Mouse (Mus musculus) adrenal gland, adult 2 months (tissue): Measurements from ENCODE around the gene Trp53tg5. TPM values are rescaled to one million over a fixed set of nuclear protein-coding genes. Genes with fewer than 3 reads are reported as not detected.

Experiments
- DNase-seq: peaks from one replicate; pipeline ENCODE4 v3.0.0; 2021
- polyA plus RNA-seq: library from polyadenylated mRNA; depleted of rRNA; stranded (reverse); fragments of >200 nt; gene quantifications from 2 replicates; pipeline ENCODE4 v1.2.3, GENCODE M21; 2012; rRNA removed
- total RNA-seq, 2 experiments: library from RNA; stranded (reverse); gene quantifications; 2 replicates each; pipeline ENCODE4 v1.2.3; 2021

Gene Trp53tg5
- total and polyA plus RNA-seq, 3 experiments: not detected

DNA sequence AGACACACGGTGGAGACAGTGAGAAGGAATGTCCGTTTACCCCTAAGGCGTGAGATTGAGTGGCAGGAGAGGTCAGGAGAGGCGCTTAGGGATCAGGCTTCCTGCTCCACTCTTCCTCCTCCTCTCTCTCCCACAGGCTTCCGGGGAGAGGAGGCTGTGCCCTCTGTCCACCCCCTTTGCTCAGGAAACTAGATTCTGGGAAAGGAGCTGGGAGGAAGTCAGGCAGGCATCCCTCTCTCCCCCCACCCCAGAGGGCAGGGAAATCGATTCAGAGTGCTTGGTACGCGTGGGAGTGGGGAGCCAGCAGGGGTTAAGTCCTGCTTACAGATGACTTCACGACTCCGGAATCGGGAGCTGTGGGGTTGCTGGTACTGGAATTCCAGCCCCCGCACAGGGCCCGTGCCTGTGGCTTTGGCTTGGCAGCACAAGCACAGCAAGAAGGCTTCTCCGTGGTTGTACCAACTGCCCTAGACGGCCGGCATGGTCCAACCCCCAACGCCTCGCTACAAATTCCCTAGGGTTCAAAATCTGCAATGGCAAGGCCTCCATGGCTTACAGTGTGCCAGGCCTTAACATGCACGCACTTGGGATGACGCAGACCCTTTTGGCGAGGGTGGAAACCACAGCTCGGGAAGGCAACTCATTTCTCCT, 40.9 kb downstream of the Trp53tg5 start:
- DNase-seq: peak; percentile 51

GRCm38 (mm10) chr2:164431676-164432465, 41.7 kb downstream of the Trp53tg5 start:
- DNase-seq: no peak

- no peak for DNase-seq
These were observed 42.8 kb downstream of the Trp53tg5 start for GRCm38 (mm10) chr2:164430697-164431096.

GRCm38 (mm10) chr2:164429881-164430615, 43.5 kb downstream of the Trp53tg5 start:
- DNase-seq: no peak

DNA sequence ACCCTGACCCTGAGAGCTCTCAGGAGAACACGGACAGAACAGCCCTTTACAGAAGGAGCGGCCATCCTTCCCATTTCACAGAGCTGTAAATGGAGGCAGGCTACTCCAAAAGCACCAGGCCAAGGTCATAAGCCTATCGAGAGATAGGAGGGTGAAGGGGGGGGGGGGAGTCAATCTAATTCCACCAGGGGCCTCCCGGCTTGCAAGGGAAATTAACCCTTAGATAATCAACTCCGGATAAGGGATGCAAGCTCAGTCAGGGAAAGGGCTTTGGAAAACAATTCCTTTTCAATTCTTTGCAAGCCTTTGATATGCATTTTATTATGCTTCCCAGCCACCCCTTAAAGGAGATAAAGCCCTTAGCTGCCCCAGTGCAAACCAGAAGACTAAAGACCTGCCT, 45.1 kb downstream of the Trp53tg5 start:
- DNase-seq: no peak

DNA sequence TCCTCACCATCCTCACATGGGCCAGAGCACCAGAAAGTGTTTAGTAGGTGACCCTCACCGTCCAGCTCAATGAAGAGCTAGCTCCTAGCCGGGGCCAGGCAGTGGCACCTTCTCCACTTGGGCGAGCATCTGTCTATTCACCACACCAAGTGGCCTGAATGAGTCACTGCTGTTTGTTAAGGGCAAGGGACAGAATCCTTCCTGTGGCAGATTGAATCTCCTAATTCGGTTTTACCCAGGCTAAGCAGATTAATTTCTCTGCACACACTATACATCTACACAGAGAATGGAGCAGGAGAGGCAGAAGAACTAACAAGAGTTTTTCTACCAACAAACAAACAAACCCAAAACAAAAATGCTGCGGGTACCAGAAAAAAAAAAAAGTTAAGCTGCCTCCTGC, 46.6 kb downstream of the Trp53tg5 start:
- no peak for DNase-seq

- no peak for DNase-seq
These were observed 47.4 kb downstream of the Trp53tg5 start for GRCm38 (mm10) chr2:164426121-164426520.

- no peak for DNase-seq
These were observed 48.1 kb downstream of the Trp53tg5 start for GRCm38 (mm10) chr2:164425401-164425800.

DNA sequence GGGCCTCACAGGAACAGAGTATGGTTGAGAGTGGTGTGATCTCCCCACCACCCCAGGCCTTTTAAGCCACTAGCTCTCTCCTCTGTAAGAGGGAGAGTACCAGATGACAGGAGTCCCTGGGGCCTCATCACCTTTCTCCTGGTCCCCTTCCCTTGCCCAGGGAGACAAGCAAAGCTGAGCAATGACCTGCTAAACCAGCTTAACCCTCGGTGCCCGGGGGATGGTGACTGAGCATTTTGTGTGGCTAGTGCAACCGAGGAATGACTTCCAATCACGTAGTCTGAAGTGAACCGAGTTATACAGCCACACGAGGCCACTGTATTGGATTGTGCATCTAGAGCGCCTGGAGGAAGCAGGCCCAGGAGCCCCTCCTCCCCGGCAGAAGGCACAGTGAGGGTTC, 49.1 kb downstream of the Trp53tg5 start:
- no peak for DNase-seq

GRCm38 (mm10) chr2:164423464-164423863, 50.1 kb downstream of the Trp53tg5 start:
- DNase-seq: no peak

DNA sequence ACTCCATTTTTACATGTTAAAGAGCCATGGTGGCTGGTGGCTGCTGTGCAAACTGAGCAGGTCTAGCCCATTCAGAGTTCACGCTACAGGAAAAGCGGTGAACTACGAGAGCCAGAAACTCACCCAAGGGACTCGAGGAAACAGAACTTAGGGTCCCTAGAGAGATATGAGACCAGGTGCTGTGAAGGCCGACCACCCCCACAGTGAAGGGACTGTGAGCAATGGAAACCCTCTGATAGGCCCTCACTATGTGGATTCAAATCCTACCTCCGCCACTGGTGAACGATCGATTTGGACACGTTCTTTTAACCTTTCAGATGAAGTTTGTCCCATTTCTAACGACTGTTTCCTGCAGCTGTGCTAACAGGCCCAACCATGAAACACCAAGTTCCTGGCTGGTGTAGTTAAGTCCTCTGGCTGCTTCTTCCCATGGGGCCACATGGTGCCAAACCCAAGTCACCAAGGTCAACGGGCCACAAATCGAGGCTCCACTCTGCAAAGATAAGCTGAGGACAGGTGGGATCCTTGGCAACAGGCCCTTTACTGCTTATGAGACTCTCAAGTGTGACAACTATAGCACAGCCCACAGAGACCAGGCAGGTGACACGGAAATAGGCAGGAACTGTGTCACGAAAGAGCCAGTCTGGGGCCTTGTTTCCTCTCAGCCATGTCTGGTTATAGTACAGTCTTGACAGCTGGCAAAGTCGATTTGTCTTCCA, 50.7 kb downstream of the Trp53tg5 start:
- no peak for DNase-seq

DNA sequence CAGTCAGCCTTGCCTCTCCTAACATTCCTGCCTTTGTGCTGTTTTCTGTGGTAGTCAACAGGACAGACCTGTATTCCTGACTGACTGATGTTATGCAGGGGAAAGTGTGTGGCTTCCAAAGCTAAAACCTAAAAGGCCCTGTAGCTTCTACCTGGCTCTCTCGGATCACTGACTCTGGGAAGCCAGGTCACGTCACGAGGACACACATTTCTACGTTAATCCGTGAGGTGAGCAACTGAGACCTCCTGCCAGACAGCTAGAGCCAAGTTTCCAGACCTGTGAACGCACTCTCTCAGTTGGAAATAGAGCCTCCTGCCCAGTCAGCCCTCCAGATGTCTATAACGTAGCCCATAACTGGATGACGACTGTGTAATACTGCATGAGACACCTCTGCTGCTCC, 51.5 kb downstream of the Trp53tg5 start:
- DNase-seq: no peak

DNA sequence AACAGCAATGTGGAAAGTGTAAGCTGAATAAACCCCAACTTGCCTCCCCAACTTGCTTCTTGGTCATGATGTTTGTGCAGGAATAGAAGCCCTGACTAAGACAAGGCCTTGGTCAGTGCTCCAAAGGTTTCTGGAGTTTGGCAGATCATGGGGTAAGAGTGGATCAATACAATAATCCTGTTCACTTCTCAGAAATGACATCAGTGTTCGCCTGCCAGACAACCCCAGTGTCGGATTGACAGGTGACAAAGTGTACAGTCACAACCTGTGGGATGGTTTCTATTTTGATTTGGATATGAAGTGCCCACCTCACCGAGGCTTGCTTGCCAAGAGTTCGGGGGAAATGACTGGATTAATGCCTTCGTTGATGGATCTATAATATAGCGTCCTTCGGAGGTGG, 52.2 kb downstream of the Trp53tg5 start:
- DNase-seq: no peak

Other genes with a start within 250 kb of the Trp53tg5 start
- not detected for gene Svs2, start 235.3 kb downstream of the Trp53tg5 start, total RNA-seq
- not detected in 2 replicates for gene Svs2, start 235.3 kb downstream of the Trp53tg5 start, polyA plus RNA-seq
- gene Svs3b, start 217.1 kb downstream of the Trp53tg5 start, total RNA-seq: not detected
- gene Svs3b, start 217.1 kb downstream of the Trp53tg5 start, polyA plus RNA-seq: not detected in 2 replicates
- gene Svs4, start 195.3 kb downstream of the Trp53tg5 start, total RNA-seq: not detected
- not detected in 2 replicates for gene Svs4, start 195.3 kb downstream of the Trp53tg5 start, polyA plus RNA-seq
- gene Svs3a, start 184.5 kb downstream of the Trp53tg5 start, total RNA-seq: not detected
- gene Svs3a, start 184.5 kb downstream of the Trp53tg5 start, polyA plus RNA-seq: not detected in 2 replicates
- gene Svs6, start 157.0 kb downstream of the Trp53tg5 start, total RNA-seq: not detected
- gene Svs6, start 157.0 kb downstream of the Trp53tg5 start, polyA plus RNA-seq: not detected in 2 replicates
- gene Svs5, start 141.0 kb downstream of the Trp53tg5 start, total RNA-seq: 1 to 10 TPM; 1.5 to 1.7 TPM
- not detected in 2 replicates for gene Svs5, start 141.0 kb downstream of the Trp53tg5 start, polyA plus RNA-seq
- 10 to 100 TPM; 19.3 to 36.0 TPM for gene Slpi, start 84.6 kb downstream of the Trp53tg5 start, total RNA-seq
- gene Slpi, start 84.6 kb downstream of the Trp53tg5 start, polyA plus RNA-seq: 5.7 and 8.5 TPM in 2 replicates
- not detected for gene Rbpjl, start 70.6 kb downstream of the Trp53tg5 start, total RNA-seq
- not detected in 2 replicates for gene Rbpjl, start 70.6 kb downstream of the Trp53tg5 start, polyA plus RNA-seq
- gene Matn4, start 68.6 kb downstream of the Trp53tg5 start, total RNA-seq: 1 to 10 TPM in 1 of 2 experiments, under 1 TPM in 1; 0.17 to 1.8 TPM
- gene Matn4, start 68.6 kb downstream of the Trp53tg5 start, polyA plus RNA-seq: 1.0 TPM in 2 replicates
- 100 to 1,000 TPM; 123 to 151 TPM for gene Sdc4, start 29.8 kb downstream of the Trp53tg5 start, total RNA-seq
- 23.3 and 23.5 TPM in 2 replicates for gene Sdc4, start 29.8 kb downstream of the Trp53tg5 start, polyA plus RNA-seq
- gene Sys1, start 16.8 kb downstream of the Trp53tg5 start, total RNA-seq: 10 to 100 TPM; 24.5 to 34.0 TPM
- 299 and 335 TPM in 2 replicates for gene Sys1, start 16.8 kb downstream of the Trp53tg5 start, polyA plus RNA-seq
- 1 to 10 TPM; 3.9 to 9.6 TPM for gene Gm20458, start 12.8 kb downstream of the Trp53tg5 start, total RNA-seq
- 9.6 and 18.9 TPM in 2 replicates for gene Gm20458, start 12.8 kb downstream of the Trp53tg5 start, polyA plus RNA-seq
- 1 to 10 TPM; 5.5 to 7.0 TPM for gene Dbndd2, start 12.4 kb upstream of the Trp53tg5 start, total RNA-seq
- gene Dbndd2, start 12.4 kb upstream of the Trp53tg5 start, polyA plus RNA-seq: 20.8 and 30.7 TPM in 2 replicates
- 10 to 100 TPM; 72.7 to 98.8 TPM for gene Pigt, start 23.8 kb upstream of the Trp53tg5 start, total RNA-seq
- 216 and 218 TPM in 2 replicates for gene Pigt, start 23.8 kb upstream of the Trp53tg5 start, polyA plus RNA-seq
- gene Wfdc2, start 88.7 kb upstream of the Trp53tg5 start, total RNA-seq: not detected
- gene Wfdc2, start 88.7 kb upstream of the Trp53tg5 start, polyA plus RNA-seq: 0.51 and 0.73 TPM in 2 replicates
- not detected for gene Spint3, start 99.7 kb upstream of the Trp53tg5 start, total RNA-seq
- gene Spint3, start 99.7 kb upstream of the Trp53tg5 start, polyA plus RNA-seq: not detected in 2 replicates
- under 1 TPM in 1 of 2 experiments, not detected in 1; 0.52 TPM for gene Wfdc6a, start 111.7 kb upstream of the Trp53tg5 start, total RNA-seq
- 0.62 and 1.0 TPM in 2 replicates for gene Wfdc6a, start 111.7 kb upstream of the Trp53tg5 start, polyA plus RNA-seq
- gene Eppin, start 119.9 kb upstream of the Trp53tg5 start, total RNA-seq: not detected
- gene Eppin, start 119.9 kb upstream of the Trp53tg5 start, polyA plus RNA-seq: 0.29 TPM in 1 of 2 replicates, not detected in the other
- gene Wfdc6b, start 139.8 kb upstream of the Trp53tg5 start, total RNA-seq: not detected
- gene Wfdc6b, start 139.8 kb upstream of the Trp53tg5 start, polyA plus RNA-seq: not detected in 2 replicates
- gene Wfdc8, start 139.9 kb upstream of the Trp53tg5 start, total RNA-seq: not detected
- gene Wfdc8, start 139.9 kb upstream of the Trp53tg5 start, polyA plus RNA-seq: 0.07 and 1.8 TPM in 2 replicates
- gene Wfdc16, start 165.1 kb upstream of the Trp53tg5 start, total RNA-seq: not detected
- gene Wfdc16, start 165.1 kb upstream of the Trp53tg5 start, polyA plus RNA-seq: not detected in 2 replicates
- gene Wfdc10, start 182.3 kb upstream of the Trp53tg5 start, total RNA-seq: not detected
- gene Wfdc10, start 182.3 kb upstream of the Trp53tg5 start, polyA plus RNA-seq: not detected in 2 replicates
- gene Wfdc9, start 182.9 kb upstream of the Trp53tg5 start, total RNA-seq: not detected
- gene Wfdc9, start 182.9 kb upstream of the Trp53tg5 start, polyA plus RNA-seq: not detected in 2 replicates
- gene Wfdc11, start 200.4 kb upstream of the Trp53tg5 start, total RNA-seq: not detected
- not detected in 2 replicates for gene Wfdc11, start 200.4 kb upstream of the Trp53tg5 start, polyA plus RNA-seq
- gene Wfdc13, start 211.4 kb upstream of the Trp53tg5 start, total RNA-seq: not detected
- 0.13 TPM in 1 of 2 replicates, not detected in the other for gene Wfdc13, start 211.4 kb upstream of the Trp53tg5 start, polyA plus RNA-seq
- gene Spint4, start 224.8 kb upstream of the Trp53tg5 start, total RNA-seq: not detected
- gene Spint4, start 224.8 kb upstream of the Trp53tg5 start, polyA plus RNA-seq: not detected in 2 replicates
- gene Spint5, start 241.6 kb upstream of the Trp53tg5 start, total RNA-seq: not detected
- not detected in 2 replicates for gene Spint5, start 241.6 kb upstream of the Trp53tg5 start, polyA plus RNA-seq